Mouse (Mus musculus) large intestine, adult 2 months (tissue): ENCODE measurements at regions not wholly inside any gene's neighbourhood (a gene's known extent, or its start where the extent isn't known, plus 50 kb on each side); places are given as distances from the start of the nearest gene placed in this dataset.
"Not testable (repeated sequence)": the region's sequence is repeated elsewhere in the genome, so short reads cannot be mapped to it uniquely, and the experiment has no call there.

ENCODE experiments used
- DNase-seq: peaks from one replicate; pipeline ENCODE4 v3.0.0-alpha.2; 2012; ENCODE audit warnings: low read depth, low spot score
- WGBS: fragments of 180-500 bp; shearing (Covaris S2); methylation state at CpG from one replicate; pipeline ENCODE4 v1.1.7; 2018; 5-methylcytosine and 5-hydroxymethylcytosine counted together

DNA sequence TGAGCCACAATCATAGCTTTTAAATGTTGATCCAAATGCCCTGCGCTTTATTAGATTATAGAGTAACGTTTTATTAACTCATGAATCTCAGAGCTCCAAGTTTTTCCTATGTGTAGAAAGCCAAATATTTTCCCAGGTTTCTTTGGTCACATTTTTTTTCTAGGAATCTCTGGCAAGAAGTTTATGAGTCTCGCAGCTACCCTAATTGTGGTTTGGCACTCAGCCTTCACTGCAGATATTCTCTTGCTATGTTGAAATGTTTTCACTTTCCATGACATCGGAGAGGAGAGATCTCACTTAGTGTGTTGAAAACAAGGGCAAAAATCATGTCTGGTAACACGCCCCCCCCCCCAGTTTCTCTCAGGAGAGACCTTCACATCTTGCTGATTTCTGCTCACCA is 212.4 kb downstream of the Tmem26 start:
- WGBS = 29% methylated on average over 5 of the region's 5 CpGs
- DNase-seq = no peak

GRCm38 (mm10) chr10:68943239-68943638 is 208.0 kb upstream of the Rhobtb1 start:
- DNase-seq = no peak
- 75% methylated on average over 6 of the region's 6 CpGs for WGBS

GRCm38 (mm10) chr10:68956539-68956938 is 194.7 kb upstream of the Rhobtb1 start:
- 72% methylated on average over 7 of the region's 7 CpGs for WGBS
- no peak for DNase-seq

GRCm38 (mm10) chr10:68961376-68961775 is 189.9 kb upstream of the Rhobtb1 start:
- DNase-seq = no peak
- WGBS = 76% methylated on average over 1 of the region's 1 CpGs

DNA sequence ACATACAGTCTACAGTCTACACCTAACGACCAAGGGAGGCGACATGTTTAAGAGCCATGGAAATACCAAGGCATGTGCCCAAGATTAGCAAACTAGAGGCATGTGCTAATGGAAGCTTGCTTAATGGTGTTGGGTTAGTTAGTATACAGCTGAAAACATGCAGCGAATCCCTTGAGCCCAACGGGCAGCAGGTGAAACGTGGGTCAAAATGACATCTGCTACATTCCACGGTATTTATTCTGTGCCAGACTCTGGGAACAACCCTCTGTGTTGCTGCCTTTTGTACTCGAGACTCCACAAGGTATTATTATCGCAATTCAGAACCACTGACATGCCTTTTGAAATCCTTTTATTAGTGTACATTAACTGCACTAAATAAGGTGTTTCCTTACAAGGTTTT is 188.1 kb upstream of the Rhobtb1 start:
- WGBS = 75% methylated on average over 8 of the region's 8 CpGs
- no peak for DNase-seq

GRCm38 (mm10) chr10:68965271-68965670 is 186.0 kb upstream of the Rhobtb1 start:
- DNase-seq = no peak
- 91% methylated on average over 1 of the region's 1 CpGs for whole genome bisulfite sequencing

GRCm38 (mm10) chr10:68967976-68968968 is 183.0 kb upstream of the Rhobtb1 start:
- WGBS = 61% methylated on average over 15 of the region's 15 CpGs
- no peak for DNase-seq

- no peak for DNase-seq
- 76% methylated on average over 2 of the region's 2 CpGs for WGBS
Observed at GRCm38 (mm10) chr10:68970521-68970920, 180.7 kb upstream of the Rhobtb1 start.

DNA sequence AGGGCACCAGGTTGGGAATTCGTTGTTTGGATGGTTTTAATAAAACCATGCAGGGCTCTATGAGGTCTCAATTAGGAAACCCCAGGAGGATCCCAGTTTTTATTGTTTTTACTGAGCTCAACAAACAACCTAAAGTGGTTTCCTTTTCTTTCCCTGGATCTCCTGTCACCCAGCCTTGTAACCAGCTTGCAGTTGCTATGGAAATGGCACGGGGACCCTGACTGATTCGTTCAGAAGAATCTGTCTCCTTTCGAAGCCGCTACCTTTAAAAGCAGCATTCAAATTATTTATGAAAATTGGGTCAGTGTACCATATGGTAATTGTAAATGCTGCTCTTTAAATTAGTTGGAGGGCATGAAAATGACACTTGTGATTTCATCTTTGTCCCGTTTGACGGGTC is 176.5 kb upstream of the Rhobtb1 start:
- no peak for DNase-seq
- 87% methylated on average over 7 of the region's 7 CpGs for WGBS

GRCm38 (mm10) chr10:68976443-68977025 is 174.7 kb upstream of the Rhobtb1 start:
- DNase-seq = no peak
- WGBS = 32% methylated on average over 10 of the region's 10 CpGs

- DNase-seq = peak; percentile 21
- 62% methylated on average over 4 of the region's 4 CpGs for WGBS
Observed at GRCm38 (mm10) chr10:68978115-68978514, 173.1 kb upstream of the Rhobtb1 start.

DNA sequence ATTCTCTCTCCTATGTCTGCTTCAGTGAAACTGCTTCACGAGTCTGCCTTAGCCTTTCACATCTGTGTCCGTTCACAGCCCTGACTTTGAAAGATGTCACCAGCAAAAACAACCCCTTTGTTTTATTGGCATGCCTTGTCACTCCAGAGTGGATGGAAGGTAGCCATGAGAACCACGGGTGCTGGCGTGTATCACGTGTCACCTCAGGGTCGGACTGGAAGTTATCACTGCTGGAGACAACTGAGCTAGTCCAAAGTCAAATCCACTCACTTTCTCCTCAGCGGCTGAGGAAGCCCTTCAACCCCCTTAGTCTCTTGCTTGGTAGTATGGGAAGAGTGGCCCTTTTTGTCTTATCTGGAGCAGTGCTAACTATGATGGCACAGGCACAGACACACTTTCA is 171.3 kb upstream of the Rhobtb1 start:
- no peak for DNase-seq
- 75% methylated on average over 7 of the region's 7 CpGs for WGBS

- DNase-seq = no peak
Observed at GRCm38 (mm10) chr10:68982288-68982687, 168.9 kb upstream of the Rhobtb1 start.

GRCm38 (mm10) chr10:68990584-68990983 is 160.7 kb upstream of the Rhobtb1 start:
- 88% methylated on average over 6 of the region's 6 CpGs for WGBS
- DNase-seq = no peak

More at GRCm38 (mm10) chr10:68982288-68982687, 168.9 kb upstream of the Rhobtb1 start:
- 77% methylated on average over 8 of the region's 8 CpGs for WGBS

- WGBS = 84% methylated on average over 6 of the region's 6 CpGs
- DNase-seq = no peak
Observed at GRCm38 (mm10) chr10:68999610-69000009, 151.6 kb upstream of the Rhobtb1 start.

- WGBS = 77% methylated on average over 12 of the region's 12 CpGs
- no peak for DNase-seq
Observed at GRCm38 (mm10) chr10:69001654-69002435, 149.4 kb upstream of the Rhobtb1 start.

GRCm38 (mm10) chr10:69005199-69005872 is 145.9 kb upstream of the Rhobtb1 start:
- WGBS = 42% methylated on average over 9 of the region's 9 CpGs
- peak; percentile 29 for DNase-seq

GRCm38 (mm10) chr10:69008679-69009078 is 142.6 kb upstream of the Rhobtb1 start:
- 91% methylated on average over 8 of the region's 8 CpGs for WGBS
- DNase-seq = not testable (repeated sequence)
